Mouse (Mus musculus): ENCODE measurements around the gene Magi2. TPM values are rescaled to one million over a fixed set of nuclear protein-coding genes. Genes with fewer than 3 reads are reported as not detected.
A peak's percentile ranks its signal among the peaks of the same experiment; 100 is the strongest.

The Magi2 gene
- polyA plus RNA-seq (2014; fragmentation: Nextera tagmentation; extraction: Ambion mirVana), result 3.0 and 4.1 TPM in 2 replicates

GRCm38 (mm10) chr5:19226866-19227243 lies at the start of gene Magi2:
TSS of gene Magi2 (plus strand) at chr5:19227036.
- no peaks in the 10 kb centered on the region for H3K27me3 ChIP-seq (ENCODE audit: control insufficient read depth, insufficient read depth, low read length)
- 0% methylated on average over 19 of the region's 26 CpGs for WGBS

DNA sequence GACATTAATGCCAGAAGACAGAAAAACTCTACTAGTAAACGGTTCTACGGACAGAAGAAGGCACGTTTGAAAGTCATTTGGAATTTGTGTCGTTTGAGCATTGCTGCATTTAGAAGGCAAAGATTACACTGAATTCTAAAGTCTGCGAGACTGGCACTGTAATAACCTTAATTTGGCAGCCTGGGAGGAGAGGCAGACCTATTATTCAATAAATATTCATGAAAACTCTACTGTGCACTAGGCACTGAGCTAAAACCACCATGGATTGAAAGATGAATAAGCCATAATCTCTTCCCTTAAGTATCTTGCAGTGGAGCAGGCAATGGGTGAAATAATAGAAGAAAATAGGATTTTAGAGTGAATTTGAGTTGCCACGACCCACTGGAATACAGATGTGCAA lies 48.2 kb upstream of the Magi2 start:
- H3K36me3 ChIP-seq (replicated peaks; ENCODE audit: control insufficient read depth, insufficient read depth, low read depth, low read length), result no peaks in the 10 kb centered on the region
- H3K4me2 ChIP-seq (ENCODE audit: low read depth, low read length), result no peak overlapping the region
- H3K9me3 ChIP-seq (replicated peaks; ENCODE audit: control insufficient read depth, low read length), result no peaks in the 10 kb centered on the region
- no peak overlapping the region for H3K9ac ChIP-seq (replicated peaks; ENCODE audit: low read length)
- DNase-seq (ENCODE audit: low spot score) (no peak), ATAC-seq (replicated peaks; ENCODE audit: insufficient number of reproducible peaks, low FRiP score, low TSS enrichment, low read depth) (no peak)
- no peak overlapping the region for H3K4me3 ChIP-seq (ENCODE audit: low read depth, low read length)
- H3K27me3 ChIP-seq (ENCODE audit: control insufficient read depth, insufficient read depth, low read length), result no peaks in the 10 kb centered on the region
- 64% methylated on average over 6 of the region's 6 CpGs for WGBS
- H3K27ac ChIP-seq (replicated peaks; ENCODE audit: low read depth, low read length), result no peak overlapping the region
- H3K4me1 ChIP-seq (ENCODE audit: control insufficient read depth, insufficient read depth, low read length), result no peaks in the 10 kb centered on the region

More at GRCm38 (mm10) chr5:19226866-19227243, at the start of gene Magi2:
- H3K36me3 ChIP-seq (replicated peaks; ENCODE audit: control insufficient read depth, insufficient read depth, low read depth, low read length), result no peaks in the 10 kb centered on the region
- DNase-seq (ENCODE audit: low spot score) (no peak), ATAC-seq (replicated peaks; ENCODE audit: insufficient number of reproducible peaks, low FRiP score, low TSS enrichment, low read depth) (no peak)
- H3K4me3 ChIP-seq (ENCODE audit: low read depth, low read length), result peak within 1 kb of the TSS; percentile 63
- H3K9ac ChIP-seq (replicated peaks; ENCODE audit: low read length), result peak within 1 kb of the TSS; percentile 85
- H3K4me2 ChIP-seq (ENCODE audit: low read depth, low read length), result peak within 1 kb of the TSS; percentile 93
- H3K27ac ChIP-seq (replicated peaks; ENCODE audit: low read depth, low read length), result peak within 1 kb of the TSS; percentile 52
- H3K4me1 ChIP-seq (ENCODE audit: control insufficient read depth, insufficient read depth, low read length), result no peaks in the 10 kb centered on the region
- no peaks in the 10 kb centered on the region for H3K9me3 ChIP-seq (replicated peaks; ENCODE audit: control insufficient read depth, low read length)

GRCm38 (mm10) chr5:19186175-19186574 lies 40.7 kb upstream of the Magi2 start:
- Histone ChIP-seq H3K27me3 (ENCODE audit: control insufficient read depth, insufficient read depth, low read length) (no peaks in the 10 kb centered on the region), H3K4me2 (ENCODE audit: low read depth, low read length) (no peak overlapping the region), H3K4me1 (ENCODE audit: control insufficient read depth, insufficient read depth, low read length) (no peaks in the 10 kb centered on the region), H3K9ac (replicated peaks; ENCODE audit: low read length) (no peak overlapping the region), H3K27ac (replicated peaks; ENCODE audit: low read depth, low read length) (no peak overlapping the region), H3K4me3 (ENCODE audit: low read depth, low read length) (no peak overlapping the region), H3K36me3 (replicated peaks; ENCODE audit: control insufficient read depth, insufficient read depth, low read depth, low read length) (no peaks in the 10 kb centered on the region), H3K9me3 (replicated peaks; ENCODE audit: control insufficient read depth, low read length) (no peaks in the 10 kb centered on the region)
- WGBS, result 93% methylated on average over 2 of the region's 2 CpGs
- DNase-seq (ENCODE audit: low spot score), result no peak
- no peak for ATAC-seq (replicated peaks; ENCODE audit: insufficient number of reproducible peaks, low FRiP score, low TSS enrichment, low read depth)

GRCm38 (mm10) chr5:19211665-19212064 lies 15.2 kb upstream of the Magi2 start:
- ATAC-seq (replicated peaks; ENCODE audit: insufficient number of reproducible peaks, low FRiP score, low TSS enrichment, low read depth), result no peak
- H3K36me3 ChIP-seq (replicated peaks; ENCODE audit: control insufficient read depth, insufficient read depth, low read depth, low read length), result no peaks in the 10 kb centered on the region
- no peak overlapping the region for H3K4me2 ChIP-seq (ENCODE audit: low read depth, low read length)
- H3K9ac ChIP-seq (replicated peaks; ENCODE audit: low read length), result no peak overlapping the region
- H3K4me3 ChIP-seq (ENCODE audit: low read depth, low read length), result no peak overlapping the region
- no peak overlapping the region for H3K27ac ChIP-seq (replicated peaks; ENCODE audit: low read depth, low read length)
- 75% methylated on average over 3 of the region's 3 CpGs for WGBS
- DNase-seq (ENCODE audit: low spot score), result no peak
- no peaks in the 10 kb centered on the region for H3K9me3 ChIP-seq (replicated peaks; ENCODE audit: control insufficient read depth, low read length)
- H3K4me1 ChIP-seq (ENCODE audit: control insufficient read depth, insufficient read depth, low read length), result no peaks in the 10 kb centered on the region
- H3K27me3 ChIP-seq (ENCODE audit: control insufficient read depth, insufficient read depth, low read length), result no peaks in the 10 kb centered on the region

DNA sequence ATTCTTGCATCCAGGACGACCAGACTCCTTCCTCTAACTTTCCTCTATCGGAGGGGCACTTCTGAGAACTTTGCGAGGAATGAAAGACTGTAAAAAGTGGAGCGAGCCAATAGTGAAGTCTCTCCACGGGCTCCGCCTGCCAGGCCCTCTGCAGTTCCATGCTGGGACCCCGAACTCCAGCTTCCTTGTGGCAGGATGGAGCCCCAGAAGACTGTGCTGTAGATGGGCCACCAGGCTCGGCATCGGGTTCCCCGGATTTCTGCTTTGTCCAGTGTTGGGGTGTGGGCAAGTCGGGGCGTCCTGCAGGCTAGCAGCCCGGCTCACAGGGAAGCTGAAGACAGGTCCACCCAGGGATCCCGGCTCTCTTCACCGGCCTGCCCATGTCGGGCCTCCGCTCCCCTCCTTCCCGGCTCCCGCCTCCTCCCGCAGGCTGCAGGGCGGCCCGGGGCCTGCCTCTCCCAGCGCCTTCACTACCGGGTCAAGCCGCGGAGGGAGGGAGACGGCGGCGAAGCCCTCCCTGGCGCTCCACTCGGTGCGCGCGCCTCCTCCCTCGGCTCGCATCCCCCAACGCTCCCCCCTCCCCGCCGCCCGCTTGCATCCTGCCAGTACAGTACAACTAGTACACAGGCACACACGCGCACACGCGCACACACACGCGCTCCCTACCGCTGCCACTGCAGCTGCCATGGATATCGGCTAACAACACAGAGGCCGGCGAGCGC lies 531 bp upstream of the Magi2 start:
- WGBS, result under 1% methylated on average over 40 of the region's 51 CpGs
- Histone ChIP-seq H3K9me3 (replicated peaks; ENCODE audit: control insufficient read depth, low read length) (no peaks in the 10 kb centered on the region), H3K36me3 (replicated peaks; ENCODE audit: control insufficient read depth, insufficient read depth, low read depth, low read length) (no peaks in the 10 kb centered on the region), H3K9ac (replicated peaks; ENCODE audit: low read length) (peak overlapping the region; percentile 85), H3K4me3 (ENCODE audit: low read depth, low read length) (peak overlapping the region; percentile 63), H3K4me2 (ENCODE audit: low read depth, low read length) (peak overlapping the region; percentile 93), H3K27ac (replicated peaks; ENCODE audit: low read depth, low read length) (peak overlapping the region; percentile 52), H3K27me3 (ENCODE audit: control insufficient read depth, insufficient read depth, low read length) (no peaks in the 10 kb centered on the region), H3K4me1 (ENCODE audit: control insufficient read depth, insufficient read depth, low read length) (no peaks in the 10 kb centered on the region)
- DNase-seq (ENCODE audit: low spot score) (peak; percentile 86), ATAC-seq (replicated peaks; ENCODE audit: insufficient number of reproducible peaks, low FRiP score, low TSS enrichment, low read depth) (peak; percentile 96)

- no peak for ATAC-seq (replicated peaks; ENCODE audit: insufficient number of reproducible peaks, low FRiP score, low TSS enrichment, low read depth)
- peak overlapping the region; percentile 85 for H3K9ac ChIP-seq (replicated peaks; ENCODE audit: low read length)
- under 1% methylated on average over 21 of the region's 21 CpGs for WGBS
- H3K9me3 ChIP-seq (replicated peaks; ENCODE audit: control insufficient read depth, low read length), result no peaks in the 10 kb centered on the region
- DNase-seq (ENCODE audit: low spot score), result peak; percentile 26
- H3K27me3 ChIP-seq (ENCODE audit: control insufficient read depth, insufficient read depth, low read length), result no peaks in the 10 kb centered on the region
- H3K36me3 ChIP-seq (replicated peaks; ENCODE audit: control insufficient read depth, insufficient read depth, low read depth, low read length), result no peaks in the 10 kb centered on the region
- H3K4me2 ChIP-seq (ENCODE audit: low read depth, low read length), result peak overlapping the region; percentile 93
- no peaks in the 10 kb centered on the region for H3K4me1 ChIP-seq (ENCODE audit: control insufficient read depth, insufficient read depth, low read length)
- peak overlapping the region; percentile 63 for H3K4me3 ChIP-seq (ENCODE audit: low read depth, low read length)
- no peak overlapping the region for H3K27ac ChIP-seq (replicated peaks; ENCODE audit: low read depth, low read length)
These were observed 445 bp downstream of the Magi2 start for GRCm38 (mm10) chr5:19227281-19227680.

DNA sequence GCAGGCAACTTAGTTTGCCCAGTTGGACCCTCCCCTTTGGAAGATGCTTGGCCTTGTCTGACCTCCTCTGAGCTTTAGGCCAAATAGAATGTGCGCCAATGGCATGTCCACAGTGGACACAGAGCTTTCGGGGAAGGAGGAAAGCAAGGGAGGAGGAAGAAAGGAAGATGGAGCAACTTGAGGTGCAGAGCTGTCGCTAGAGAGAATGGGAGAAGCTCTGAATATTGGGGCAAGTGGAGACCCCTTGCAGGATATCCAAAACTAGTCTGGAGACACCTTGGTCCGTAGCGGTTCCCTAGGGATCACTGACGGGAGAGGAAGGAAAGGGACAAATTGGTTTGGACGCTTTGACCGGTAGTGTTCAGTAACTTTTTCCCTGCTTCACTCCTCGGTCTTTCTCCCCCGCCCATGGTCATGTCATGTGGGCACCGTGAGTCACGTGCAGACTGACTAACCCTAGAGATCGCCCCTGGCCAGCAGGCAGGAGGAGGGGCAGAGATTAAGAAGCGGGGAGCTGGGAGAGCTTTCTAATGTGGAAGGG lies 1.0 kb downstream of the Magi2 start:
- H3K4me2 ChIP-seq (ENCODE audit: low read depth, low read length), result peak overlapping the region; percentile 93
- peak overlapping the region; percentile 85 for H3K9ac ChIP-seq (replicated peaks; ENCODE audit: low read length)
- ATAC-seq (replicated peaks; ENCODE audit: insufficient number of reproducible peaks, low FRiP score, low TSS enrichment, low read depth) (peak; percentile 0), DNase-seq (ENCODE audit: low spot score) (peak; percentile 66)
- WGBS, result under 1% methylated on average over 11 of the region's 14 CpGs
- no peaks in the 10 kb centered on the region for H3K4me1 ChIP-seq (ENCODE audit: control insufficient read depth, insufficient read depth, low read length)
- no peaks in the 10 kb centered on the region for H3K27me3 ChIP-seq (ENCODE audit: control insufficient read depth, insufficient read depth, low read length)
- peak overlapping the region; percentile 63 for H3K4me3 ChIP-seq (ENCODE audit: low read depth, low read length)
- no peaks in the 10 kb centered on the region for H3K9me3 ChIP-seq (replicated peaks; ENCODE audit: control insufficient read depth, low read length)
- no peaks in the 10 kb centered on the region for H3K36me3 ChIP-seq (replicated peaks; ENCODE audit: control insufficient read depth, insufficient read depth, low read depth, low read length)
- H3K27ac ChIP-seq (replicated peaks; ENCODE audit: low read depth, low read length), result no peak overlapping the region

GRCm38 (mm10) chr5:19241797-19242196 lies 15.0 kb downstream of the Magi2 start:
- ATAC-seq (replicated peaks; ENCODE audit: insufficient number of reproducible peaks, low FRiP score, low TSS enrichment, low read depth) (no peak), DNase-seq (ENCODE audit: low spot score) (no peak)
- Histone ChIP-seq H3K4me2 (ENCODE audit: low read depth, low read length) (no peak overlapping the region), H3K4me1 (ENCODE audit: control insufficient read depth, insufficient read depth, low read length) (no peaks in the 10 kb centered on the region), H3K36me3 (replicated peaks; ENCODE audit: control insufficient read depth, insufficient read depth, low read depth, low read length) (no peaks in the 10 kb centered on the region), H3K4me3 (ENCODE audit: low read depth, low read length) (no peak overlapping the region), H3K27ac (replicated peaks; ENCODE audit: low read depth, low read length) (no peak overlapping the region), H3K9ac (replicated peaks; ENCODE audit: low read length) (no peak overlapping the region), H3K27me3 (ENCODE audit: control insufficient read depth, insufficient read depth, low read length) (no peaks in the 10 kb centered on the region), H3K9me3 (replicated peaks; ENCODE audit: control insufficient read depth, low read length) (no peaks in the 10 kb centered on the region)
